Mouse (Mus musculus): ENCODE results near the gene Kif26b.

- TF ChIP-seq CTCF (IDR thresholded peaks at IDR 0.05; ENCODE audit: control insufficient read depth, insufficient read depth, insufficient replicate concordance, low read depth, low read length) (no peak), POLR2A (IDR thresholded peaks at IDR 0.05; ENCODE audit: control insufficient read depth, low read depth, low read length) (no peak)
Measured at GRCm38 (mm10) chr1:178573406-178574032, 44.6 kb downstream of the Kif26b start.

Measured in testis, adult 2 months (tissue).